ENCODE assay signal across 9 mouse cellular contexts in genomic region chr1:44229044-44229443, GRCm38 (mm10). TPM values are rescaled to one million over a fixed set of nuclear protein-coding genes. Genes with fewer than 3 reads are reported as not detected.
DNase-seq lines count a peak whose midpoint lies in the region; ATAC-seq and TF ChIP-seq lines count a peak whose summit lies in the region.
"Had no signal": no experiment of that assay in that cellular context is flagged by ENCODE, and none has a peak within 500 bp of the region (broad histone marks: within the 10 kb centered on the region; RNA-seq: fewer than 3 reads in every experiment).

No protein-coding gene starts in this region.

- H3K4me3 ChIP-seq in forebrain, embryonic 11.5 days (ENCODE audit: low read depth, low read length), result no peak overlapping the region
- H3K4me3 ChIP-seq in forebrain, embryonic 10.5 days, result no peak overlapping the region
- no peak overlapping the region for H3K4me3 ChIP-seq in E14TG2a.4 (replicated peaks; ENCODE audit: low read length)
- H3K4me3 ChIP-seq in embryonic facial prominence, embryonic 10.5 days, result no peak overlapping the region
- H3K4me3 ChIP-seq in hindbrain, embryonic 13.5 days, result no peak overlapping the region

- peak; percentile 75 for ATAC-seq in forebrain, embryonic 11.5 days (replicated peaks; ENCODE audit: low FRiP score)
- ATAC-seq in hindbrain, embryonic 13.5 days (ENCODE audit: low FRiP score), result 0 out of 2 replicates have a peak, but pooled peaks have one; percentile 81

- H3K27me3 ChIP-seq in forebrain, embryonic 11.5 days (ENCODE audit: control insufficient read depth, insufficient read depth, low read length), result no peaks in the 10 kb centered on the region
- no peaks in the 10 kb centered on the region for H3K27me3 ChIP-seq in forebrain, embryonic 10.5 days (ENCODE audit: poor library complexity, severe bottlenecking)
- no peaks in the 10 kb centered on the region for H3K27me3 ChIP-seq in E14TG2a.4 (ENCODE audit: insufficient read depth, low read length)
- no peaks in the 10 kb centered on the region for H3K27me3 ChIP-seq in embryonic facial prominence, embryonic 10.5 days (replicated peaks; ENCODE audit: low read depth, poor library complexity, severe bottlenecking)
- no peaks in the 10 kb centered on the region for H3K27me3 ChIP-seq in hindbrain, embryonic 13.5 days

- H3K36me3 ChIP-seq in forebrain, embryonic 11.5 days (ENCODE audit: control insufficient read depth, insufficient read depth, low read length), result no peaks in the 10 kb centered on the region
- no peaks in the 10 kb centered on the region for H3K36me3 ChIP-seq in forebrain, embryonic 10.5 days (replicated peaks)
- H3K36me3 ChIP-seq in E14TG2a.4 (ENCODE audit: insufficient read depth, low read length), result no peaks in the 10 kb centered on the region
- H3K36me3 ChIP-seq in embryonic facial prominence, embryonic 10.5 days (replicated peaks), result no peaks in the 10 kb centered on the region
- no peaks in the 10 kb centered on the region for H3K36me3 ChIP-seq in hindbrain, embryonic 13.5 days
- H3K36me3 ChIP-seq: G1E had no signal

- no peak overlapping the region for H3K9ac ChIP-seq in forebrain, embryonic 11.5 days (ENCODE audit: low read length)
- H3K9ac ChIP-seq in hindbrain, embryonic 13.5 days, result no peak overlapping the region

- 60% methylated on average over 2 of the region's 2 CpGs for WGBS in forebrain, embryonic 11.5 days
- 58% methylated on average over 2 of the region's 2 CpGs for WGBS in forebrain, embryonic 10.5 days
- WGBS in embryonic facial prominence, embryonic 10.5 days, result 55% methylated on average over 2 of the region's 2 CpGs
- 62% methylated on average over 2 of the region's 2 CpGs for WGBS in hindbrain, embryonic 13.5 days

- H3K4me1 ChIP-seq in forebrain, embryonic 11.5 days (replicated peaks; ENCODE audit: control insufficient read depth, insufficient read depth, low read length), result no peaks in the 10 kb centered on the region
- H3K4me1 ChIP-seq in forebrain, embryonic 10.5 days, result no peaks in the 10 kb centered on the region
- H3K4me1 ChIP-seq in E14TG2a.4 (replicated peaks; ENCODE audit: low read depth, low read length), result no peaks in the 10 kb centered on the region
- no peaks in the 10 kb centered on the region for H3K4me1 ChIP-seq in embryonic facial prominence, embryonic 10.5 days
- no peaks in the 10 kb centered on the region for H3K4me1 ChIP-seq in hindbrain, embryonic 13.5 days (replicated peaks)

- DNase-seq in forebrain, embryonic 11.5 days (ENCODE audit: low spot score), result no peak
- DNase-seq in forebrain, embryonic 10.5 days (ENCODE audit: extremely low spot score, low spot score), result no peak
- peak; percentile 33 for DNase-seq in embryonic facial prominence, embryonic 10.5 days (ENCODE audit: low spot score)
- DNase-seq in left cerebral cortex, postnatal 14 days (ENCODE audit: low spot score in 2 of 2), result peak; percentile 73 to 79
- peak; percentile 35 for DNase-seq in retina, postnatal 7 days (ENCODE audit: low read depth, low spot score)
- no peak for DNase-seq in spleen, postnatal 36 days (ENCODE audit: low spot score in 2 of 2)

- peak; percentile 45 for TF ChIP-seq CTCF in E14TG2a.4 (conservative IDR thresholded peaks at IDR 0.05; ENCODE audit: low read length)

- no peaks in the 10 kb centered on the region for H3K9me3 ChIP-seq in forebrain, embryonic 11.5 days (ENCODE audit: control insufficient read depth, low read length)
- no peaks in the 10 kb centered on the region for H3K9me3 ChIP-seq in forebrain, embryonic 10.5 days
- no peaks in the 10 kb centered on the region for H3K9me3 ChIP-seq in E14TG2a.4 (ENCODE audit: low read length)
- H3K9me3 ChIP-seq in embryonic facial prominence, embryonic 10.5 days, result no peaks in the 10 kb centered on the region
- H3K9me3 ChIP-seq in hindbrain, embryonic 13.5 days, result no peaks in the 10 kb centered on the region
- H3K9me3 ChIP-seq: G1E had no signal

- no peak overlapping the region for H3K4me2 ChIP-seq in forebrain, embryonic 11.5 days (ENCODE audit: low read depth, low read length, severe bottlenecking)
- H3K4me2 ChIP-seq in hindbrain, embryonic 13.5 days, result no peak overlapping the region

- no peak overlapping the region for H3K27ac ChIP-seq in forebrain, embryonic 11.5 days (ENCODE audit: low read depth, low read length)
- H3K27ac ChIP-seq in forebrain, embryonic 10.5 days, result no peak overlapping the region
- no peak overlapping the region for H3K27ac ChIP-seq in embryonic facial prominence, embryonic 10.5 days (replicated peaks)
- H3K27ac ChIP-seq in hindbrain, embryonic 13.5 days, result no peak overlapping the region

- intact Hi-C loops in left cerebral cortex, postnatal 14 days (cut with DNase I), result loop anchor here (1.0 to 2.0 kb wide), 2 partner anchors 512 to 1538 kb away; no protein-coding TSS in a partner anchor

RNA-seq across cellular contexts. Expression of gene Mettl21e, which starts 10.3 kb away (rescaled TPM):
- polyA plus RNA-seq in forebrain, embryonic 11.5 days (2014; fragmentation: Nextera tagmentation; extraction: Ambion mirVana), result not detected in 2 replicates
- not detected in 2 replicates for polyA plus RNA-seq in forebrain, embryonic 10.5 days (2016; fragmentation: Nextera tagmentation; extraction: Ambion mirVana)
- not detected in 2 replicates for polyA plus RNA-seq in embryonic facial prominence, embryonic 10.5 days (2016; fragmentation: Nextera tagmentation; extraction: Ambion mirVana)
- not detected in 2 replicates for polyA plus RNA-seq in hindbrain, embryonic 13.5 days (2015; fragmentation: Nextera tagmentation; extraction: Ambion mirVana)
- total RNA-seq in left cerebral cortex, postnatal 14 days (2021), result under 1 TPM in 1 of 2 experiments, not detected in 1; 0.11 TPM
- polyA plus RNA-seq: G1E had no signal

Comparison
In these comparisons a context has a peak if more than half of its experiments do, and no peak if none do; other contexts are left out.
1. DNase-seq: peak in embryonic facial prominence, embryonic 10.5 days (single experiment), left cerebral cortex, postnatal 14 days (2 of 2) and retina, postnatal 7 days (single experiment); none in forebrain, embryonic 11.5 days (single experiment), forebrain, embryonic 10.5 days (single experiment) and spleen, postnatal 36 days (0 of 2).